Mouse (Mus musculus) cerebellum, adult 2 months (tissue): Measurements from ENCODE around the gene Tbc1d22a.

Source experiments
- CTCF ChIP-seq: fragments of 200-500 bp; IDR thresholded peaks from 2 replicates; pipeline ENCODE4 v1.5.1; 2011; ENCODE audit warnings: low read depth, mild to moderate bottlenecking, control low read depth, low read length, moderate library complexity, borderline replicate concordance; ENCODE audit not compliant: insufficient read depth
- POLR2A ChIP-seq: fragments of 200-500 bp; IDR thresholded peaks from 2 replicates; pipeline ENCODE4 v1.6.1; 2011; ENCODE audit warnings: low read length, control low read depth, borderline replicate concordance; ENCODE audit not compliant: insufficient read depth

DNA sequence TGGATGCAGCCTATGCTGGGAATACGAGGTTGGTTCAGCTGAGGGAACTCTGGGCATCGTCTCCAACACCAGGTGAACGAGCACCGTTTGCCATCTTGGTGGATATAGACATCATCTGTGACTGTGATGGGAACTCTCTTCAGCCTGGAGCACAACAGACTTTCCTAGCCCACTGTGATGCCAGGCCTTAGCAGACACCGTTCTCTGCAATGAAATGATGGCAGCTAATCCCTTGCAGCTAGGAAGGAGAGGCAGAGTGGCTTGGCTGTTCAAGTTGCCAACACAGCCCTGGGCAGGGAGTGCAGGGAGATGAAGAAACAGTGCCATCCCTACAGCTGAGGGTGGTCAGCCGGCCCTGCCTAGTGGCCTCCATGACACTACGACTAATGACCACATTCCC is 233.0 kb downstream of the Tbc1d22a start:
- TF ChIP-seq CTCF (no peak), POLR2A (no peak)
